11 mouse cellular contexts compared by ENCODE assay signal in genomic region chr11:101178061-101179058, GRCm38 (mm10). TPM values are rescaled to one million over a fixed set of nuclear protein-coding genes. Genes with fewer than 3 reads are reported as not detected.
DNase-seq lines count a peak whose midpoint lies in the region; ATAC-seq and TF ChIP-seq lines count a peak whose summit lies in the region.
"Had no signal": no experiment of that assay in that cellular context is flagged by ENCODE, and none has a peak within 500 bp of the region (broad histone marks: within the 10 kb centered on the region; RNA-seq: fewer than 3 reads in every experiment).

No protein-coding gene starts in this region.

- no peak overlapping the region for H3K9ac ChIP-seq in kidney, embryonic 16.5 days (replicated peaks; ENCODE audit: low read length)
- H3K9ac ChIP-seq in embryonic facial prominence, embryonic 13.5 days: peak overlapping the region; percentile 36; the same call in 1 of the 2 replicates
- no peak overlapping the region for H3K9ac ChIP-seq in midbrain, embryonic 15.5 days
- H3K9ac ChIP-seq in intestine, postnatal 0 days (ENCODE audit: low read depth, low read length): no peak overlapping the region
- H3K9ac ChIP-seq: liver, embryonic 14.5 days had no signal

- H3K4me1 ChIP-seq in kidney, embryonic 16.5 days (ENCODE audit: insufficient read depth, low read length): peaks cover 47% of the 10 kb centered on the region
- peaks cover 46% of the 10 kb centered on the region for H3K4me1 ChIP-seq in cerebellum, adult 2 months (ENCODE audit: control insufficient read depth, insufficient read depth, low read length)
- H3K4me1 ChIP-seq in embryonic facial prominence, embryonic 13.5 days: peaks cover 46% of the 10 kb centered on the region
- peaks cover 46% of the 10 kb centered on the region for H3K4me1 ChIP-seq in midbrain, embryonic 15.5 days
- peaks cover 7% of the 10 kb centered on the region for H3K4me1 ChIP-seq in intestine, postnatal 0 days (replicated peaks; ENCODE audit: control insufficient read depth, insufficient read depth, low read length)

- TF ChIP-seq CTCF in cerebellum, adult 2 months (IDR thresholded peaks at IDR 0.05; ENCODE audit: borderline replicate concordance, insufficient read depth, low read depth, low read length): no peak
- TF ChIP-seq CTCF in intestine, postnatal 0 days (IDR thresholded peaks at IDR 0.05; ENCODE audit: low read depth): no peak

- H3K4me3 ChIP-seq in kidney, embryonic 16.5 days (ENCODE audit: low read length): no peak overlapping the region; the same call in 1 of the 2 replicates
- peak overlapping the region; percentile 76 for H3K4me3 ChIP-seq in cerebellum, adult 2 months (replicated peaks; ENCODE audit: insufficient read depth, low read depth, low read length)
- 0 out of 2 replicates have a peak overlapping the region, but pooled peaks have one; percentile 2 for H3K4me3 ChIP-seq in embryonic facial prominence, embryonic 13.5 days
- 0 out of 2 replicates have a peak overlapping the region, but pooled peaks have one; percentile 1 for H3K4me3 ChIP-seq in midbrain, embryonic 15.5 days
- no peak overlapping the region for H3K4me3 ChIP-seq in intestine, postnatal 0 days (ENCODE audit: low read depth, low read length)

- peak overlapping the region; percentile 22; the same call in 1 of the 2 replicates for H3K4me2 ChIP-seq in kidney, embryonic 16.5 days (replicated peaks; ENCODE audit: low read depth, low read length)
- peak overlapping the region; percentile 34 for H3K4me2 ChIP-seq in embryonic facial prominence, embryonic 13.5 days
- no peak overlapping the region for H3K4me2 ChIP-seq in midbrain, embryonic 15.5 days
- no peak overlapping the region for H3K4me2 ChIP-seq in intestine, postnatal 0 days (replicated peaks; ENCODE audit: low read depth)

- peaks cover 20% of the 10 kb centered on the region for H3K27me3 ChIP-seq in kidney, embryonic 16.5 days (ENCODE audit: insufficient read depth, low read length)
- no peaks in the 10 kb centered on the region for H3K27me3 ChIP-seq in cerebellum, adult 2 months (ENCODE audit: control insufficient read depth, insufficient read depth, low read length)
- H3K27me3 ChIP-seq in embryonic facial prominence, embryonic 13.5 days: peaks cover 69% of the 10 kb centered on the region
- H3K27me3 ChIP-seq in midbrain, embryonic 15.5 days (replicated peaks): peaks cover 25% of the 10 kb centered on the region
- peaks cover 16% of the 10 kb centered on the region for H3K27me3 ChIP-seq in intestine, postnatal 0 days (replicated peaks; ENCODE audit: control insufficient read depth, insufficient read depth, low read length)

- H3K27ac ChIP-seq in kidney, embryonic 16.5 days (ENCODE audit: low read length): no peak overlapping the region
- H3K27ac ChIP-seq in cerebellum, adult 2 months (ENCODE audit: insufficient read depth, low read length): peak overlapping the region; percentile 96
- no peak overlapping the region for H3K27ac ChIP-seq in embryonic facial prominence, embryonic 13.5 days
- no peak overlapping the region for H3K27ac ChIP-seq in midbrain, embryonic 15.5 days
- H3K27ac ChIP-seq in intestine, postnatal 0 days (ENCODE audit: low read depth, low read length): no peak overlapping the region
- H3K27ac ChIP-seq: liver, embryonic 14.5 days had no signal

- no peaks in the 10 kb centered on the region for H3K36me3 ChIP-seq in kidney, embryonic 16.5 days (ENCODE audit: insufficient read depth, low read length)
- H3K36me3 ChIP-seq in embryonic facial prominence, embryonic 13.5 days: no peaks in the 10 kb centered on the region
- 0 out of 2 replicates have a peak, but pooled peaks cover 4% of the 10 kb centered on the region for H3K36me3 ChIP-seq in midbrain, embryonic 15.5 days (replicated peaks)
- no peaks in the 10 kb centered on the region; the same call in 1 of the 2 replicates for H3K36me3 ChIP-seq in intestine, postnatal 0 days (ENCODE audit: control insufficient read depth, insufficient read depth)

- no peak for TF ChIP-seq POLR2A in cerebellum, adult 2 months (IDR thresholded peaks at IDR 0.05; ENCODE audit: borderline replicate concordance, insufficient read depth, low read length)

- ATAC-seq in kidney, embryonic 16.5 days (ENCODE audit: low FRiP score, low TSS enrichment): no peak
- ATAC-seq in embryonic facial prominence, embryonic 13.5 days (ENCODE audit: insufficient number of reproducible peaks, insufficient read depth, low FRiP score, low TSS enrichment, low read depth): no peak
- ATAC-seq in midbrain, embryonic 15.5 days (replicated peaks): no peak
- no peak for ATAC-seq in intestine, postnatal 0 days

- DNase-seq in kidney, adult 8-10 months: no peak
- peak in 1 of 2 experiments; percentile 67 for DNase-seq in cerebellum, adult 2 months
- no peak for DNase-seq in lung, adult 18-20 months
- no peak for DNase-seq in layer of hippocampus, adult 8-10 months (ENCODE audit: low spot score in 2 of 2)

- no peaks in the 10 kb centered on the region for H3K9me3 ChIP-seq in kidney, embryonic 16.5 days (ENCODE audit: low read length)
- no peaks in the 10 kb centered on the region for H3K9me3 ChIP-seq in embryonic facial prominence, embryonic 13.5 days
- no peaks in the 10 kb centered on the region for H3K9me3 ChIP-seq in midbrain, embryonic 15.5 days
- no peaks in the 10 kb centered on the region for H3K9me3 ChIP-seq in intestine, postnatal 0 days (ENCODE audit: control insufficient read depth)

- 59% methylated on average over 36 of the region's 36 CpGs for WGBS in kidney, embryonic 16.5 days
- 14% methylated on average over 36 of the region's 36 CpGs for WGBS in cerebellum, adult 2 months
- 48% methylated on average over 36 of the region's 36 CpGs for WGBS in embryonic facial prominence, embryonic 13.5 days
- WGBS in midbrain, embryonic 15.5 days: 50% methylated on average over 36 of the region's 36 CpGs
- 69% methylated on average over 36 of the region's 36 CpGs for WGBS in intestine, postnatal 0 days

RNA-seq across cellular contexts. Expression of gene Ccr10, which starts 3.1 kb away (rescaled TPM):
- polyA plus RNA-seq in kidney, embryonic 16.5 days (2015; fragmentation: Nextera tagmentation; extraction: Ambion mirVana): 0.50 and 0.76 TPM in 2 replicates
- polyA plus RNA-seq in cerebellum, adult 2 months (2012; rRNA removed): 0.82 and 1.0 TPM in 2 replicates
- 0.15 and 0.27 TPM in 2 replicates for polyA plus RNA-seq in embryonic facial prominence, embryonic 13.5 days (2015; fragmentation: Nextera tagmentation; extraction: Ambion mirVana)
- polyA plus RNA-seq in midbrain, embryonic 15.5 days (2015; fragmentation: Nextera tagmentation; extraction: Ambion mirVana): 0.31 and 0.36 TPM in 2 replicates
- total RNA-seq in layer of hippocampus, adult 8-10 months (2022): under 1 TPM; 0.31 to 0.50 (median 0.35) TPM
- polyA plus RNA-seq in intestine, postnatal 0 days (2015; fragmentation: Nextera tagmentation; extraction: Ambion mirVana): 0.13 and 0.22 TPM in 2 replicates
- total RNA-seq: megakaryocyte-erythroid progenitor cell, adult 5-6 weeks; MEL had no signal
- polyA plus RNA-seq: liver, embryonic 14.5 days had no signal

RNA-seq across cellular contexts. Expression of gene Plekhh3, which starts 7.2 kb away (rescaled TPM):
- 18.7 and 19.2 TPM in 2 replicates for polyA plus RNA-seq in kidney, embryonic 16.5 days (2015; fragmentation: Nextera tagmentation; extraction: Ambion mirVana)
- 67.6 and 71.0 TPM in 2 replicates for polyA plus RNA-seq in cerebellum, adult 2 months (2012; rRNA removed)
- 9.7 and 10.2 TPM in 2 replicates for polyA plus RNA-seq in embryonic facial prominence, embryonic 13.5 days (2015; fragmentation: Nextera tagmentation; extraction: Ambion mirVana)
- 8.5 and 9.9 TPM in 2 replicates for polyA plus RNA-seq in midbrain, embryonic 15.5 days (2015; fragmentation: Nextera tagmentation; extraction: Ambion mirVana)
- total RNA-seq in layer of hippocampus, adult 8-10 months (2022): 10 to 100 TPM; 13.6 to 16.9 (median 15.6) TPM
- 7.7 and 7.8 TPM in 2 replicates for polyA plus RNA-seq in intestine, postnatal 0 days (2015; fragmentation: Nextera tagmentation; extraction: Ambion mirVana)
- total RNA-seq: megakaryocyte-erythroid progenitor cell, adult 5-6 weeks had no signal

RNA-seq across cellular contexts. Expression of gene Cntnap1, which starts 8.0 kb away (rescaled TPM):
- polyA plus RNA-seq in kidney, embryonic 16.5 days (2015; fragmentation: Nextera tagmentation; extraction: Ambion mirVana): 2.2 TPM in 2 replicates
- 151 and 169 TPM in 2 replicates for polyA plus RNA-seq in cerebellum, adult 2 months (2012; rRNA removed)
- polyA plus RNA-seq in embryonic facial prominence, embryonic 13.5 days (2015; fragmentation: Nextera tagmentation; extraction: Ambion mirVana): 0.50 and 1.2 TPM in 2 replicates
- 3.4 and 3.8 TPM in 2 replicates for polyA plus RNA-seq in midbrain, embryonic 15.5 days (2015; fragmentation: Nextera tagmentation; extraction: Ambion mirVana)
- 100 to 1,000 TPM; 157 to 185 (median 168) TPM for total RNA-seq in layer of hippocampus, adult 8-10 months (2022)
- polyA plus RNA-seq in intestine, postnatal 0 days (2015; fragmentation: Nextera tagmentation; extraction: Ambion mirVana): 5.2 and 6.0 TPM in 2 replicates
- total RNA-seq: megakaryocyte-erythroid progenitor cell, adult 5-6 weeks; MEL had no signal

RNA-seq across cellular contexts. Expression of gene Tubg2, which starts 22.7 kb away (rescaled TPM):
- polyA plus RNA-seq in kidney, embryonic 16.5 days (2015; fragmentation: Nextera tagmentation; extraction: Ambion mirVana): 4.2 and 4.5 TPM in 2 replicates
- polyA plus RNA-seq in cerebellum, adult 2 months (2012; rRNA removed): 44.3 and 47.8 TPM in 2 replicates
- polyA plus RNA-seq in embryonic facial prominence, embryonic 13.5 days (2015; fragmentation: Nextera tagmentation; extraction: Ambion mirVana): 12.6 and 12.9 TPM in 2 replicates
- polyA plus RNA-seq in midbrain, embryonic 15.5 days (2015; fragmentation: Nextera tagmentation; extraction: Ambion mirVana): 60.8 and 62.7 TPM in 2 replicates
- total RNA-seq in layer of hippocampus, adult 8-10 months (2022): 10 to 100 TPM; 32.9 to 43.5 (median 38.2) TPM
- polyA plus RNA-seq in intestine, postnatal 0 days (2015; fragmentation: Nextera tagmentation; extraction: Ambion mirVana): 2.5 and 2.8 TPM in 2 replicates
- total RNA-seq: megakaryocyte-erythroid progenitor cell, adult 5-6 weeks; MEL had no signal

RNA-seq across cellular contexts. Expression of gene Ezh1, which starts 47.9 kb away (rescaled TPM):
- polyA plus RNA-seq in kidney, embryonic 16.5 days (2015; fragmentation: Nextera tagmentation; extraction: Ambion mirVana): 25.1 and 29.5 TPM in 2 replicates
- 64.4 and 70.7 TPM in 2 replicates for polyA plus RNA-seq in cerebellum, adult 2 months (2012; rRNA removed)
- 16.9 and 19.8 TPM in 2 replicates for polyA plus RNA-seq in embryonic facial prominence, embryonic 13.5 days (2015; fragmentation: Nextera tagmentation; extraction: Ambion mirVana)
- 27.4 and 30.7 TPM in 2 replicates for polyA plus RNA-seq in midbrain, embryonic 15.5 days (2015; fragmentation: Nextera tagmentation; extraction: Ambion mirVana)
- total RNA-seq in layer of hippocampus, adult 8-10 months (2022): 10 to 100 TPM; 63.5 to 88.1 (median 77.5) TPM
- 9.8 and 10.8 TPM in 2 replicates for polyA plus RNA-seq in intestine, postnatal 0 days (2015; fragmentation: Nextera tagmentation; extraction: Ambion mirVana)

Comparison
In these comparisons a context has a peak if more than half of its experiments do, and no peak if none do; other contexts are left out.
1. H3K4me2 ChIP-seq: peak in kidney, embryonic 16.5 days (single experiment) and embryonic facial prominence, embryonic 13.5 days (single experiment); none in midbrain, embryonic 15.5 days (single experiment) and intestine, postnatal 0 days (single experiment).
2. H3K4me3 ChIP-seq: peak in cerebellum, adult 2 months (single experiment), embryonic facial prominence, embryonic 13.5 days (single experiment) and midbrain, embryonic 15.5 days (single experiment); none in kidney, embryonic 16.5 days (single experiment) and intestine, postnatal 0 days (single experiment).
3. RNA of gene Cntnap1, which starts 8.0 kb away (polyA plus RNA-seq): 151 to 169 TPM in cerebellum, adult 2 months; 5.2 to 6.0 TPM in intestine, postnatal 0 days, 3.4 to 3.8 TPM in midbrain, embryonic 15.5 days, 2.2 TPM in kidney, embryonic 16.5 days and 0.50 to 1.2 TPM in embryonic facial prominence, embryonic 13.5 days; every median in the first group is over 10 times any median in the second.